Mouse (Mus musculus): ENCODE measurements at regions not wholly inside any gene's neighbourhood (a gene's known extent, or its start where the extent isn't known, plus 50 kb on each side); places are given as distances from the start of the nearest gene placed in this dataset.

GRCm38 (mm10) chr5:98108394-98108793 lies 58.6 kb upstream of the Prdm8 start:
- DNase-seq, result peak; percentile 38

- no peak for DNase-seq
These were observed 60.7 kb upstream of the Prdm8 start for GRCm38 (mm10) chr5:98106261-98106660.

GRCm38 (mm10) chr5:98083409-98083808 lies 52.6 kb upstream of the Antxr2 start:
- DNase-seq, result no peak

GRCm38 (mm10) chr5:98081204-98081603 lies 50.4 kb upstream of the Antxr2 start:
- DNase-seq, result no peak

Data from adrenal gland, adult 2 months (tissue).